Mouse (Mus musculus): ENCODE data around the gene Tomm5. TPM values are rescaled to one million over a fixed set of nuclear protein-coding genes. Genes with fewer than 3 reads are reported as not detected.
"Not testable (repeated sequence)": the region's sequence is repeated elsewhere in the genome, so short reads cannot be mapped to it uniquely, and the experiment has no call there.

The Tomm5 gene
- total RNA-seq, 2 experiments from 2014 or later, result 76.8 to 83.7 TPM

DNA sequence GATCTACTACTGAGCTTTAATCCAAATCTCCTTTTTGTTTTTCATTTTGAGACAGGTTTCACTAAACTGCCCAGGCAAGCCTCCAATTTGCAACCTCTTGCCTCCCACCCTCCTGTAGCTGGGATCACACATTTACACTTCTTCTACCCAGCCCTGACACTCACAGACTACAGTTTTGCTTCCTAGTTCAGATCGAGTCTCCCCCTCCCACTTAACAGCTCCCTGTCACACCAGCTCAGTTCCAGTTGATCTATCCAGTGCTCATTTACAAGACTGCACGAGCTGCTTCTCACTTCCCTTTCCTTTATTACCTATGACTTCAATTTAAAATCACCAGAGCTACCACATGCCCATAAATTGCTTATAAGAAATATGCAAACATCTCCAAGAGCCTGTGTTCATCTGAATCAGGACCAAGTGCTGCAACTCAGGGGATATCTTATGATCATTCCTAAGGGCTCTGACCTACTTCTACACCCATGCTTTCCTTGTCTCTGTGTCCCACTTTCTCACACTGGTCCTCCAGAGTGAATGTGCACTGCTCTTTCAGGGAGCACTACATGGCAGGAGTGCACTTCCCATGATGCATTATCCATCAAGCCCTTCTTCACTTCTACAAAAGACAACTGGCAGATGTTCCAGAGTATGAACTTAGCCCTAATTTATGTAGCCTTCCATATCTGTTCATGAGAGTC, 41.7 kb downstream of the Tomm5 start:
- no peak for DNase-seq

DNA sequence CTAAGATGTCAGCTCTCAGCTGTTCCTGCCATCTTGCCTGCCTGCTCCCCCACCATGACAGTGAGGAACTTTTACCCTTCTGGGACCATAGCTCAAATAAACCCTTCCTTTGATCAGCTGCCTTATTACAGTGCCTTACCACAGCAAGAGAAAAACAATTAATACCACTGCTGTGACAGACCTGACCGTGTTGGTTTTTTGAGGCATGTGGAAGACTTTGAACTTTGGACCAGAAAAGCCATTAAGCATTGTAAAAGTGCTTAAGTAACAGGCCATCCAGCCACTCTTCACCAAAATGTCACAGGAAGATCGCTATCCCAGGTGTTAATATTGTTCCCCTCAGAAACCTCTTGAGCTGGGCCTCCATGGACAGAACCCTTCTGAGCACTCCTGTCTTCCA, 43.3 kb downstream of the Tomm5 start:
- no peak for DNase-seq

DNA sequence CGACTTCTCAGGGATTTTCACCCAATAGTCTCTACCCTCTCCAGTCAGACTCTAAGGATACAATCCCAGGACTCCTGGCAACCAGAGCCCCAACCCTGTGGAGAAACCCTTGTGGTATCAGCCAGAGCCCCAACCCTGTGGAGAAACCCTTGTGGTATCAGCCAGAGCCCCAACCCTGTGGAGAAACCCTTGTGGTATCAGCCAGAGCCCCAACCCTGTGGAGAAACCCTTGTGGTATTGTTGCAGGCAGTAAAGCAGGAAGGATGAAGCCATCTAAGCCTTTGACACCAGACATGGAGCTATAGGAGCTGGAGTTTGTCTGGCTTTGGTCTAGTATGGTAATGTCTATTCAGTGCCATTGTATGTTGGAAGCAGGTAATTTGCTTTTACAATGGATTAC, 44.1 kb downstream of the Tomm5 start:
- not testable (repeated sequence) for DNase-seq

DNA sequence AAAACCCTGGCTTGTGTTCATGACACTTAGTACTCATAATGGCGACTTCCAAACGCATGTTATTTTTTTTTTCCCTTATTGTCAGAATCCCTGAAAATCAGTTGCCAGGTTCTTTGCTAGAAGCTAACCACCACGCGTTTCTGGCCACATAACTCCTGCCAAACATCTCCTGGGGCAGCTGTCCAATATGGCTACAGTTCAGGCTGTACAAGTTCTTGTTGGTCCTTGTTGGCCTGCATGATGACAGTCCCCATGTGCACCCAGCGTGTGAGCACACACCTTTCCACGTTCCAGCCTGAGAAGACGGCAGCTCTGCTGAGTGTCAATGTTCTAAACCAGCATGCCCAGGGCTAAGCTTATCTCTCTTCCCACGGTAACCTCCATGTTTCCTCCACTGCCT, 52.5 kb downstream of the Tomm5 start:
- peak; percentile 32 for DNase-seq

Other genes with a start within 250 kb of the Tomm5 start
- 10 to 100 TPM; 31.6 to 33.7 TPM for gene Grhpr, start 126.7 kb downstream of the Tomm5 start, total RNA-seq (2021)
- gene Zbtb5, start 95.7 kb downstream of the Tomm5 start, total RNA-seq (2021), result 1 to 10 TPM; 8.2 to 9.3 TPM
- 1 to 10 TPM; 6.7 to 8.2 TPM for gene Polr1e, start 89.5 kb downstream of the Tomm5 start, total RNA-seq (2021)
- gene Fbxo10, start 23.5 kb downstream of the Tomm5 start, total RNA-seq (2021), result 1 to 10 TPM; 6.6 to 8.0 TPM
- 1 to 10 TPM; 3.6 to 3.9 TPM for gene Frmpd1, start 76.8 kb upstream of the Tomm5 start, total RNA-seq (2021)
- 1 to 10 TPM; 4.0 to 6.2 TPM for gene Trmt10b, start 189.0 kb upstream of the Tomm5 start, total RNA-seq (2021)
- gene Dcaf10, start 234.0 kb upstream of the Tomm5 start, total RNA-seq (2021), result 10 to 100 TPM; 16.5 to 17.8 TPM
- 10 to 100 TPM; 11.5 to 12.1 TPM for gene Exosc3, start 234.6 kb upstream of the Tomm5 start, total RNA-seq (2021)